ENCODE assay signal across 17 mouse cellular contexts in genomic region chrX:48138011-48138410, GRCm38 (mm10). TPM values are rescaled to one million over a fixed set of nuclear protein-coding genes. Genes with fewer than 3 reads are reported as not detected.
DNase-seq lines count a peak whose midpoint lies in the region; ATAC-seq lines count a peak whose summit lies in the region.
"Had no signal": no experiment of that assay in that cellular context is flagged by ENCODE, and none has a peak within 500 bp of the region (broad histone marks: within the 10 kb centered on the region; RNA-seq: fewer than 3 reads in every experiment).

No protein-coding gene starts in this region.

- H3K4me1 ChIP-seq in forebrain, embryonic 10.5 days = peaks cover 27% of the 10 kb centered on the region
- H3K4me1 ChIP-seq in forebrain, embryonic 16.5 days (replicated peaks; ENCODE audit: control insufficient read depth, insufficient read depth, low read length) = peaks cover 3% of the 10 kb centered on the region; the same call in 1 of the 2 replicates
- H3K4me1 ChIP-seq: embryonic facial prominence, embryonic 12.5 days; heart, embryonic 12.5 days had no signal

- peak overlapping the region; percentile 58; the same call in 1 of the 2 replicates for H3K27ac ChIP-seq in forebrain, embryonic 10.5 days
- H3K27ac ChIP-seq in forebrain, embryonic 16.5 days (ENCODE audit: low read length) = no peak overlapping the region
- H3K27ac ChIP-seq: embryonic facial prominence, embryonic 12.5 days; forebrain, embryonic 13.5 days; hindbrain, embryonic 12.5 days; limb, embryonic 12.5 days; midbrain, embryonic 10.5 days had no signal

- peaks cover 14% of the 10 kb centered on the region for H3K27me3 ChIP-seq in forebrain, embryonic 10.5 days (ENCODE audit: poor library complexity, severe bottlenecking)
- no peaks in the 10 kb centered on the region for H3K27me3 ChIP-seq in forebrain, embryonic 16.5 days (replicated peaks; ENCODE audit: control insufficient read depth, insufficient read depth, low read length)
- no peaks in the 10 kb centered on the region for H3K27me3 ChIP-seq in splenic B cell, adult 2 months (ENCODE audit: control insufficient read depth, insufficient read depth, low read length, poor library complexity, severe bottlenecking)
- H3K27me3 ChIP-seq: embryonic facial prominence, embryonic 12.5 days; forebrain, embryonic 13.5 days; hindbrain, embryonic 12.5 days; limb, embryonic 12.5 days had no signal

- intact Hi-C loops in gastrocnemius, postnatal 36 days (cut with DNase I) = no loop called here

- no peak for ATAC-seq in forebrain, embryonic 16.5 days
- no peak for ATAC-seq in granulocyte monocyte progenitor cell, adult 5-6 weeks (replicated peaks; ENCODE audit: poor library complexity, severe bottlenecking)
- ATAC-seq: forebrain, embryonic 13.5 days had no signal

- WGBS in forebrain, embryonic 10.5 days = 57% methylated on average over 6 of the region's 6 CpGs
- 63% methylated on average over 6 of the region's 6 CpGs for WGBS in forebrain, embryonic 16.5 days

- no peaks in the 10 kb centered on the region for H3K36me3 ChIP-seq in forebrain, embryonic 10.5 days (replicated peaks)
- H3K36me3 ChIP-seq in forebrain, embryonic 16.5 days (ENCODE audit: control insufficient read depth, insufficient read depth) = no peaks in the 10 kb centered on the region
- H3K36me3 ChIP-seq in splenic B cell, adult 2 months (ENCODE audit: control insufficient read depth, insufficient read depth, low read length, poor library complexity, severe bottlenecking) = no peaks in the 10 kb centered on the region
- H3K36me3 ChIP-seq: embryonic facial prominence, embryonic 12.5 days; heart, embryonic 12.5 days; hindbrain, embryonic 12.5 days; limb, embryonic 12.5 days; midbrain, embryonic 10.5 days had no signal

- no peak overlapping the region for H3K9ac ChIP-seq in forebrain, embryonic 16.5 days (replicated peaks; ENCODE audit: low read depth, low read length)
- H3K9ac ChIP-seq: embryonic facial prominence, embryonic 12.5 days; forebrain, embryonic 13.5 days; heart, embryonic 12.5 days; hindbrain, embryonic 12.5 days; limb, embryonic 12.5 days had no signal

- no peak for DNase-seq in forebrain, embryonic 10.5 days (ENCODE audit: extremely low spot score, low spot score)
- DNase-seq in urinary bladder, postnatal 14 days (ENCODE audit: low spot score) = peak; percentile 28
- no peak for DNase-seq in urinary bladder, adult 2 months (ENCODE audit: low spot score)
- DNase-seq in splenic B cell, adult 2 months (ENCODE audit: low read depth, low spot score) = peak; percentile 6
- no peak for DNase-seq in gastrocnemius, postnatal 36 days
- no peak for DNase-seq in right cerebral cortex, postnatal 10 days (ENCODE audit: low spot score in 2 of 2)
- DNase-seq: cerebellum, postnatal 25 days; kidney, adult 11 months; kidney, postnatal 36 days had no signal

- H3K4me3 ChIP-seq in forebrain, embryonic 10.5 days = no peak overlapping the region
- H3K4me3 ChIP-seq in forebrain, embryonic 16.5 days (replicated peaks; ENCODE audit: low read length) = no peak overlapping the region
- H3K4me3 ChIP-seq: embryonic facial prominence, embryonic 12.5 days; forebrain, embryonic 13.5 days; heart, embryonic 12.5 days; hindbrain, embryonic 12.5 days; limb, embryonic 12.5 days; midbrain, embryonic 10.5 days had no signal

- H3K4me2 ChIP-seq in forebrain, embryonic 16.5 days (ENCODE audit: low read length) = no peak overlapping the region
- H3K4me2 ChIP-seq: embryonic facial prominence, embryonic 12.5 days; forebrain, embryonic 13.5 days; heart, embryonic 12.5 days; hindbrain, embryonic 12.5 days; limb, embryonic 12.5 days had no signal

- no peaks in the 10 kb centered on the region for H3K9me3 ChIP-seq in forebrain, embryonic 10.5 days
- H3K9me3 ChIP-seq in forebrain, embryonic 16.5 days (ENCODE audit: control insufficient read depth, low read length) = no peaks in the 10 kb centered on the region
- H3K9me3 ChIP-seq: embryonic facial prominence, embryonic 12.5 days; forebrain, embryonic 13.5 days; heart, embryonic 12.5 days; hindbrain, embryonic 12.5 days; limb, embryonic 12.5 days; midbrain, embryonic 10.5 days had no signal

RNA-seq across cellular contexts. Expression of gene Sash3, which starts 8.2 kb away (rescaled TPM):
- polyA plus RNA-seq in forebrain, embryonic 10.5 days (2016; fragmentation: Nextera tagmentation; extraction: Ambion mirVana) = 1.0 and 1.4 TPM in 2 replicates
- 0.90 and 1.1 TPM in 2 replicates for polyA plus RNA-seq in forebrain, embryonic 16.5 days (2015; fragmentation: Nextera tagmentation; extraction: Ambion mirVana)
- 2.9 and 3.0 TPM in 2 replicates for polyA plus RNA-seq in urinary bladder, adult 2 months (2012; rRNA removed)
- total RNA-seq in gastrocnemius, postnatal 36 days (2021) = under 1 TPM; 0.30 to 0.79 TPM
- 58.7 and 63.8 TPM in 2 replicates for total RNA-seq in granulocyte monocyte progenitor cell, adult 5-6 weeks (2014; fragmentation: Nextera tagmentation)
- 74.4 and 84.7 TPM in 2 replicates for total RNA-seq in granulocyte monocyte progenitor cell, adult 5-6 weeks (2017)

RNA-seq across cellular contexts. Expression of gene Xpnpep2, which starts 29.5 kb away (rescaled TPM):
- 0.66 and 0.74 TPM in 2 replicates for polyA plus RNA-seq in forebrain, embryonic 10.5 days (2016; fragmentation: Nextera tagmentation; extraction: Ambion mirVana)
- 0.75 and 1.0 TPM in 2 replicates for polyA plus RNA-seq in forebrain, embryonic 16.5 days (2015; fragmentation: Nextera tagmentation; extraction: Ambion mirVana)
- polyA plus RNA-seq in urinary bladder, adult 2 months (2012; rRNA removed) = 2.1 and 3.0 TPM in 2 replicates
- total RNA-seq in gastrocnemius, postnatal 36 days (2021) = under 1 TPM; 0.64 to 0.77 TPM
- total RNA-seq in granulocyte monocyte progenitor cell, adult 5-6 weeks (2014; fragmentation: Nextera tagmentation) = not detected in 2 replicates
- total RNA-seq in granulocyte monocyte progenitor cell, adult 5-6 weeks (2017) = not detected in 2 replicates

Comparison
In these comparisons a context has a peak if more than half of its experiments do, and no peak if none do; other contexts are left out.
1. DNase-seq: peak in urinary bladder, postnatal 14 days (single experiment) and splenic B cell, adult 2 months (single experiment); none in forebrain, embryonic 10.5 days (single experiment), urinary bladder, adult 2 months (single experiment), gastrocnemius, postnatal 36 days (0 of 2) and right cerebral cortex, postnatal 10 days (0 of 2).